Mouse (Mus musculus) liver, embryonic 14.5 days (tissue): Measurements from ENCODE around the gene Mon1b.

Experiments
- CTCF ChIP-seq: IDR thresholded peaks from 2 replicates; pipeline ENCODE4 v1.5.1; 2016; ENCODE audit warnings: antibody characterized with exemption, low read depth, control low read depth
- EP300 ChIP-seq: IDR thresholded peaks from 2 replicates; pipeline ENCODE4 v1.6.1; 2016; ENCODE audit warnings: antibody characterized with exemption, low read depth

GRCm38 (mm10) chr8:113656154-113656553 is 20.8 kb downstream of the Mon1b start:
- TF ChIP-seq CTCF (no peak), EP300 (no peak)
